Mouse (Mus musculus) large intestine, adult 2 months (tissue): ENCODE data around the gene Cdc42ep2. TPM values are rescaled to one million over a fixed set of nuclear protein-coding genes. Genes with fewer than 3 reads are reported as not detected.

Experiments used
- DNase-seq: peaks from one replicate; pipeline ENCODE4 v3.0.0-alpha.2; 2012; ENCODE audit warnings: low read depth, low spot score
- WGBS: fragments of 180-500 bp; shearing (Covaris S2); methylation state at CpG from one replicate; pipeline ENCODE4 v1.1.7; 2018; 5-methylcytosine and 5-hydroxymethylcytosine counted together
- polyA plus RNA-seq: library from polyadenylated mRNA; depleted of rRNA; stranded (reverse); fragments of >200 nt; gene quantifications from 2 replicates; pipeline ENCODE4 v1.2.3, GENCODE M21; 2012; rRNA removed

Cdc42ep2 gene
- polyA plus RNA-seq, 1 experiment, result 20.1 TPM

GRCm38 (mm10) chr19:5881155-5881554 is 43.5 kb downstream of the Cdc42ep2 start:
- no peak for DNase-seq
- WGBS, result 47% methylated on average over 6 of the region's 6 CpGs

DNA sequence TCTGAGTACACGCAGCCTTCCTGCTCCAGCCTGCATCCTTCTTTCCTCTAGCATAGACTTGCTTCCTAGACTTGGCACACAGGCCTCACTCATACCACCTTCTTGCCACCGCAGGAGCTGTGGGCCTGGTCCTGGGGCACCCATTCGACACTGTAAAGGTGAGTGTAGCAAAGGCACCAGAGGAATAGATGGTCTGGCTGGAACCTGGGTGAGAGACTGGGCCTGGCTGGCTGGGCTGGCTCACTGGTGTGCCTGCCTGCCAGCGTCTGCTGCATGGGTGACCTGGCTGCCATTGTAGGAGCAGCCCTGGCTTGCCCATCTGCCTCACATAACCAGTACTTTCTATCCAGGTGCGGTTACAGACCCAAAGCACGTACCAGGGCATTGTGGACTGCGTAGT is 44.9 kb downstream of the Cdc42ep2 start:
- WGBS, result 94% methylated on average over 7 of the region's 7 CpGs
- no peak for DNase-seq

- 51% methylated on average over 3 of the region's 3 CpGs for WGBS
- no peak for DNase-seq
Measured at GRCm38 (mm10) chr19:5878916-5879315, 45.7 kb downstream of the Cdc42ep2 start.

GRCm38 (mm10) chr19:5878362-5878722 is 46.3 kb downstream of the Cdc42ep2 start:
- no peak for DNase-seq
- WGBS, result 9% methylated on average over 7 of the region's 7 CpGs

DNA sequence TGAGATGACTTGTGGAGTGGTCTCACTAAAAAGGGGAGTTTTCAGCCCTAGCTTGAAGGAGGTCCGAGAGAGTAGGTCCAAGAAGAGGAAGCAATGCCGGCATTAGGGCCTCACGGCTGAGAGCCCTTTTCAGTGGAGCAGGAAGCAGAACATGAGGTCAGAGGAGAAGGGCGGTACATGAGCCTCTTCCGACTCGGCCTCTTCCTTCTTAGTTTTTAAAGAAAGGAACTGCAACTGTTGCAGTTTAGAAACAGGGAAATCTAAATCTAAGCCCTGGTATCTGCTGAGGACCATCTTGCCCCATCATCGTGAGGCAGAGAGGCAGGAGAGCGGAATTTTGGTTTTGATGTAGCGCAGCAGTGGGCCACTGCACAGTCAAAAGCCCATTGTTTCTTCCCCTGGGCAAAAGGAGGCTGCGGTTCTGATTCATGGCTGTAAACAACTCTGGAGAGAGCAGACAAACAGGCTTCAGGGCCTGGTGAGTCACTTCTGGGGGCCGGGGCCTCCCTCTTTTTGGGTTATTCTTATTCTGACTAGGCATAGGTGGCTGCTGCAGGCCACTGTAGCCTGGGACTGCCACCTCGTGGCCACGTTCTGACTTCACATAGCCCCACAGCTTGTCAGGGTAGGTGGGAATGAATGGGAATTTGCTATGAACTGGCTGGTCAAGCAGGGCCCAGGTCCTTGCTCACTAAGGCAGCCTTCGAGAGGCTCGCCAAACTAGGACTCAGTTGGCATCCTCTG is 46.8 kb downstream of the Cdc42ep2 start, which contains the start of gene Slc25a45:
Gene Slc25a45, plus strand, starts transcription at position 191 of the 744 bp plus-strand sequence.
- DNase-seq, result no peak
- WGBS, result 30% methylated on average over 15 of the region's 15 CpGs

DNA sequence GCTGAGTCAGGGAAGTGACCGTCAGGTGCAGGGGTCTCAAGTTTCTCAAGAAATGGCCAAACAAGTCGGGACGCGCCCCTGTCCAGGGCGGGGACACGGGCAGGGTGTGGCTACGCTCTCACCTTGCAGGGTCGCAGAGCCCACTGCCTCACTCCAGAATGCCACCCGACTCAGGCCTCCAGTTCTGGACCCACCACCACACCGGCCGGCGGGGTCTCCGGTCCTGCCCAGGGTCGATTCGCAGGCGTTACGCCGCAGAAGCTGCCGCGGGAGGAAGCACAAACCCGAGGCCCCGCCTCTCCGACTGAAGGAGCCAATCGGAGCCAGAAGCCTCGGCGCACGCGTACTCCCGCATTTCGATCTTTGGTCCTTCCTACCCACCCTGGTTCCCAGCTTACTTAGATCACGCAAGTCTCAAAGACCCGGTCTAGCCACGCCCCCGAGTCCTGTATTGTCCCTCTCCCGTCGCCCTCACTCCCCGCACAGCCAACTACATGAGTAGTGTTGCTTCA is 49.6 kb downstream of the Cdc42ep2 start, which contains the start of gene Frmd8:
Gene Frmd8, minus strand, starts transcription at position 306 of the 512 bp plus-strand sequence.
- DNase-seq, result peak; percentile 71
- under 1% methylated on average over 37 of the region's 37 CpGs for WGBS

DNA sequence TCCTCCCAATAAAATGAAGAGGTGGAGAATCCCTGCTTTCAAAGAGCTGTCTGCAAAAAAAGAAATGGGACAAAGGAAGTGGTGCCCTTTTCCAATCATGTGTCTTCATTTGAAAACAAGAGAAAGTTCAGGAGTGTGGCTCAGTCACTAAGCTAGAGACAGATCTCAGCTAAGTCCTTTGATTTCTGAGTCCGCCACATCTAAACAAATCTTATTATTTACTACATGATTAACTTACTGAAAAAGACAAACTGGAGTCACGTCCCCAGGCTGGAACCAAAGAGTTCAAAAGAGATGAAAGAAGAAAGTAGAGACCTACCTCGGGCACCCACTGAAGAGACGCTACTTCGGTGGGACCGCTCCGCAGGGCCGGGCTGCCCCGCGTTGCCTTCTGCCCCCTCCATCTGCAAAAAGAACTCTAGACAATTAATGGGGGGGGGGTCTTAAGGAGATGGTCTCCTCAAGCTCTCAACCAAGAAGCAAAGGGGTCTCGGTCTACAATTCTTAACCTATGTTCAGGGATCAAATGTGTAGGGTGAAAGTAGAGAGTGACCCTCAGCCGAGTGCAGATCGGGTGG is 50.1 kb downstream of the Cdc42ep2 start:
- DNase-seq, result no peak
- WGBS, result 2% methylated on average over 13 of the region's 13 CpGs

DNA sequence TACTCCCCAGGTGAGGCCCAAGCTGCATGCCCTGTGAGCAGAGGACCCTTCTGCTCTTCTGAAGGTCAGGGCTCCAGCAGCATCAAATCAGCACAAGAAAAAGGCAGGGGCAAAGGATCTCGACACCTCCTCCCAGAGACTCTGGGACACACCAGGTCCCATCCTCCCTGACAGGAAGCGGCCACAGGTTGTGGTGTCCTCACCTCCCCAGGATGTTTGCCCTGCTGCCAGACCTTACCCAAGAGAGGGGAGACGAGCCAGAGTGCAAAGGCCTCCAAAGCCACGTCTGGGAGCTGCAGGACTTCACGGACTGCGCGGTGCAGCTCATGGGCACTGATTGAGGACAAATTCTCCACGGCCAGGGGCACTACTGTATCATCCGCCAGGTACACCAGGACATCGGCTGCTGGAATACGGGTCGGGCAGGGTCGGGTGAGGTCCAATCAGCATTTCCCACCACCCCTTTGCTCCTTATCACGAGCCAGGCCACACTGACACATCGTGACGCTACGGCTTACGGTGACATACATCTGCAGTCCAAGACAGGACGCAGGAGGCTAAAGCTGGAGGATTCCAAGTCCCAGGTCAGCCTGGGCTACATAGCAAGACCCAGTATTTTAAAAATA is 51.6 kb downstream of the Cdc42ep2 start:
- WGBS, result 86% methylated on average over 19 of the region's 19 CpGs
- no peak for DNase-seq

- no peak for DNase-seq
- WGBS, result 84% methylated on average over 4 of the region's 4 CpGs
Measured at GRCm38 (mm10) chr19:5872528-5872927, 52.1 kb downstream of the Cdc42ep2 start.

DNA sequence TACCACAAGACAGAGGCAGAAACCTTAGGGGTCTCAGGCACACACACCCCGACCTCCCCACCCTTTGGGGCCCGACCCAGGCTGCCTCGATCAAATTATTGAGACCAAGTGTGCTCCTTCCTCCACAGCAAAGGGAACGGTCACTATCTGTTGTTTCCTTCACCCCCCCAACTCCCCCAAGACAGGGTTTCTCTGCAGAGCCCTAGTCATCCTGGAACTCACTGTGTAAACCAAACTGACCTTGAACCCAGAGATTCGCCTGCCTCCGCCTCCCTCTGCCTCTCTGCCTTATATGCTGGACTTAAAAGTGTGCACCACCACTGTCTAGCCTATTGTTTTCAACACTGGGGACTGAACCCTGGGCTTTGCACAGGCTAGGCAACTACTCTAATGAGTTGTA is 52.9 kb downstream of the Cdc42ep2 start:
- 65% methylated on average over 6 of the region's 6 CpGs for WGBS
- no peak for DNase-seq

GRCm38 (mm10) chr19:5871273-5871672 is 53.3 kb downstream of the Cdc42ep2 start:
- 55% methylated on average over 7 of the region's 7 CpGs for WGBS
- no peak for DNase-seq

DNA sequence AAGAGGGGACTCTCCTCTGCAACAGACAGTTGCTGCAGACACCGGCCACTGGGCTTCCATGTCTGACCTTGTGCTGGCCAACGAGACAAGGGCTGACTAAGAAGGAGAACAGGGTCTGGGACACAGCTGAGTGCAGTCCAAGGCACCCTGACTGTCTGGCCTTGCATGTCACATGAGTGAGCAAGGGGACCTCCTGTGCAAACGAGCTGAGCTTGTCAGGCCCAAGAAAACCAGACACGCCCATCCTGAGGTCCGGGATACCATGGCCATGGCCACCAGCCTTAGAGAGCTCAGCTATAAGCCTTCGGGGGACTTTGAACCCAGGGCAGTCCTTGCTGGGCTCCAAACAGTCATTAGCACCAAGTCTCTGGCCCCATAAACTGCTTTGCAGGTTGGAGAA is 56.5 kb downstream of the Cdc42ep2 start:
- WGBS, result 51% methylated on average over 6 of the region's 6 CpGs
- no peak for DNase-seq

Other genes with a start within 250 kb of the Cdc42ep2 start
- gene Map3k11, start 236.1 kb downstream of the Cdc42ep2 start, polyA plus RNA-seq, result 71.1 and 90.9 TPM in 2 replicates
- gene Pcnx3, start 235.9 kb downstream of the Cdc42ep2 start, polyA plus RNA-seq, result 71.8 and 89.0 TPM in 2 replicates
- gene Kcnk7, start 220.4 kb downstream of the Cdc42ep2 start, polyA plus RNA-seq, result 0.18 TPM in 1 of 2 replicates, not detected in the other
- gene Ehbp1l1, start 198.5 kb downstream of the Cdc42ep2 start, polyA plus RNA-seq, result 45.1 and 63.8 TPM in 2 replicates
- gene Fam89b, start 195.2 kb downstream of the Cdc42ep2 start, polyA plus RNA-seq, result 65.4 and 79.8 TPM in 2 replicates
- 18.4 and 19.9 TPM in 2 replicates for gene Ltbp3, start 183.9 kb downstream of the Cdc42ep2 start, polyA plus RNA-seq
- gene Scyl1, start 153.4 kb downstream of the Cdc42ep2 start, polyA plus RNA-seq, result 53.6 and 70.8 TPM in 2 replicates
- 24.6 and 48.3 TPM in 2 replicates for gene Frmd8, start 49.5 kb downstream of the Cdc42ep2 start, polyA plus RNA-seq
- gene Slc25a45, start 47.0 kb downstream of the Cdc42ep2 start, polyA plus RNA-seq, result 16.0 and 122 TPM in 2 replicates
- gene Tigd3, start 30.7 kb downstream of the Cdc42ep2 start, polyA plus RNA-seq, result 1.1 and 2.1 TPM in 2 replicates
- 69.6 and 84.6 TPM in 2 replicates for gene Dpf2, start 11.8 kb downstream of the Cdc42ep2 start, polyA plus RNA-seq
- 44.6 and 56.0 TPM in 2 replicates for gene Pola2, start 39.4 kb upstream of the Cdc42ep2 start, polyA plus RNA-seq
- 0.05 TPM in 1 of 2 replicates, not detected in the other for gene Slc22a20, start 61.3 kb upstream of the Cdc42ep2 start, polyA plus RNA-seq
- gene Capn1, start 91.1 kb upstream of the Cdc42ep2 start, polyA plus RNA-seq, result 102 and 120 TPM in 2 replicates
- 76.7 and 86.7 TPM in 2 replicates for gene Syvn1, start 121.8 kb upstream of the Cdc42ep2 start, polyA plus RNA-seq
- 25.2 and 26.8 TPM in 2 replicates for gene Mrpl49, start 133.0 kb upstream of the Cdc42ep2 start, polyA plus RNA-seq
- 1,267 and 1,718 TPM in 2 replicates for gene Fau, start 133.0 kb upstream of the Cdc42ep2 start, polyA plus RNA-seq
- gene Znhit2, start 136.4 kb upstream of the Cdc42ep2 start, polyA plus RNA-seq, result 34.9 and 42.3 TPM in 2 replicates
- 66.0 and 68.4 TPM in 2 replicates for gene Tm7sf2, start 143.6 kb upstream of the Cdc42ep2 start, polyA plus RNA-seq
- 77.1 and 79.7 TPM in 2 replicates for gene Vps51, start 152.4 kb upstream of the Cdc42ep2 start, polyA plus RNA-seq
- 0.37 and 0.38 TPM in 2 replicates for gene Tmem262, start 155.2 kb upstream of the Cdc42ep2 start, polyA plus RNA-seq
- gene Gm28374, start 157.4 kb upstream of the Cdc42ep2 start, polyA plus RNA-seq, result 0.50 TPM in 1 of 2 replicates, not detected in the other
- 79.9 and 96.7 TPM in 2 replicates for gene Zfpl1, start 160.1 kb upstream of the Cdc42ep2 start, polyA plus RNA-seq
- gene Cdca5, start 160.2 kb upstream of the Cdc42ep2 start, polyA plus RNA-seq, result 11.6 and 15.7 TPM in 2 replicates
- gene AC131692.1, start 169.6 kb upstream of the Cdc42ep2 start, polyA plus RNA-seq, result 0.15 TPM in 1 of 2 replicates, not detected in the other
- 1,535 and 1,726 TPM in 2 replicates for gene Naaladl1, start 181.0 kb upstream of the Cdc42ep2 start, polyA plus RNA-seq
- 21.4 and 24.2 TPM in 2 replicates for gene Sac3d1, start 193.8 kb upstream of the Cdc42ep2 start, polyA plus RNA-seq
- gene Snx15, start 203.5 kb upstream of the Cdc42ep2 start, polyA plus RNA-seq, result 40.7 and 47.6 TPM in 2 replicates
- 123 and 147 TPM in 2 replicates for gene Batf2, start 216.2 kb upstream of the Cdc42ep2 start, polyA plus RNA-seq
- gene Arl2, start 216.7 kb upstream of the Cdc42ep2 start, polyA plus RNA-seq, result 68.6 and 69.0 TPM in 2 replicates